In genomic region chr5:23415571-23416285, GRCm38 (mm10) we compare ENCODE assay signal across 8 mouse cellular contexts. TPM values are rescaled to one million over a fixed set of nuclear protein-coding genes. Genes with fewer than 3 reads are reported as not detected.
DNase-seq lines count a peak whose midpoint lies in the region; ATAC-seq and TF ChIP-seq lines count a peak whose summit lies in the region.

No protein-coding gene starts in this region.

- no peak overlapping the region for H3K4me2 ChIP-seq in embryonic facial prominence, embryonic 14.5 days (ENCODE audit: low read depth, low read length)
- peak overlapping the region; percentile 35 for H3K4me2 ChIP-seq in hindbrain, embryonic 16.5 days (ENCODE audit: low read length)
- no peak overlapping the region for H3K4me2 ChIP-seq in stomach, postnatal 0 days (replicated peaks; ENCODE audit: low read depth)

- peaks cover 13% of the 10 kb centered on the region; the same call in 1 of the 2 replicates for H3K36me3 ChIP-seq in embryonic facial prominence, embryonic 14.5 days (ENCODE audit: control insufficient read depth, insufficient read depth, low read length)
- no peaks in the 10 kb centered on the region for H3K36me3 ChIP-seq in hindbrain, embryonic 16.5 days (ENCODE audit: control insufficient read depth, insufficient read depth, low read length)
- H3K36me3 ChIP-seq in megakaryocyte, embryonic 14.5 days (replicated peaks; ENCODE audit: low read length): peaks cover 55% of the 10 kb centered on the region
- H3K36me3 ChIP-seq in stomach, postnatal 0 days (ENCODE audit: control insufficient read depth, insufficient read depth, low read length): no peaks in the 10 kb centered on the region

- no peak overlapping the region for H3K9ac ChIP-seq in embryonic facial prominence, embryonic 14.5 days (ENCODE audit: low read depth, low read length)
- no peak overlapping the region for H3K9ac ChIP-seq in hindbrain, embryonic 16.5 days (ENCODE audit: low read depth, low read length)
- H3K9ac ChIP-seq in stomach, postnatal 0 days (ENCODE audit: low read length): no peak overlapping the region

- H3K4me3 ChIP-seq in embryonic facial prominence, embryonic 14.5 days (ENCODE audit: low read depth, low read length): no peak overlapping the region
- no peak overlapping the region for H3K4me3 ChIP-seq in hindbrain, embryonic 16.5 days (ENCODE audit: low read length)
- H3K4me3 ChIP-seq in megakaryocyte, embryonic 14.5 days (replicated peaks): peak overlapping the region; percentile 83
- no peak overlapping the region for H3K4me3 ChIP-seq in stomach, postnatal 0 days (ENCODE audit: low read depth, low read length)

- DNase-seq in kidney, adult 9 months: peak; percentile 85
- DNase-seq in kidney, postnatal 25 days: no peak
- DNase-seq in Muller cell, postnatal 12 days (ENCODE audit: inconsistent ontology term): peak; percentile 58
- DNase-seq in embryonic facial prominence, embryonic 14.5 days (ENCODE audit: low spot score): peak; percentile 87
- DNase-seq in stomach, postnatal 0 days (ENCODE audit: low spot score): peak; percentile 27
- no peak for DNase-seq in layer of hippocampus, postnatal 36 days

- no peak overlapping the region for H3K27ac ChIP-seq in embryonic facial prominence, embryonic 14.5 days (replicated peaks; ENCODE audit: low read depth, low read length)
- peak overlapping the region; percentile 21; the same call in 1 of the 2 replicates for H3K27ac ChIP-seq in hindbrain, embryonic 16.5 days (ENCODE audit: low read depth, low read length)
- H3K27ac ChIP-seq in stomach, postnatal 0 days (replicated peaks): peak overlapping the region; percentile 75

- TF ChIP-seq EP300 in stomach, postnatal 0 days (optimal IDR thresholded peaks at IDR 0.05): no peak

- 0 out of 2 replicates have a peak, but pooled peaks have one; percentile 9 for ATAC-seq in embryonic facial prominence, embryonic 14.5 days (ENCODE audit: low read depth)
- peak; percentile 6; the same call in 1 of the 2 replicates for ATAC-seq in hindbrain, embryonic 16.5 days
- ATAC-seq in stomach, postnatal 0 days (ENCODE audit: low FRiP score, low TSS enrichment): peak; percentile 25; the same call in 1 of the 2 replicates

- H3K4me1 ChIP-seq in embryonic facial prominence, embryonic 14.5 days (ENCODE audit: control insufficient read depth, insufficient read depth, low read length): peaks cover 46% of the 10 kb centered on the region
- peaks cover 60% of the 10 kb centered on the region for H3K4me1 ChIP-seq in hindbrain, embryonic 16.5 days (ENCODE audit: control insufficient read depth, insufficient read depth, low read depth, low read length)
- H3K4me1 ChIP-seq in megakaryocyte, embryonic 14.5 days: peaks cover 81% of the 10 kb centered on the region
- H3K4me1 ChIP-seq in stomach, postnatal 0 days (replicated peaks; ENCODE audit: control insufficient read depth, insufficient read depth): peaks cover 3% of the 10 kb centered on the region; the same call in 1 of the 2 replicates

- 32% methylated on average over 7 of the region's 7 CpGs for WGBS in embryonic facial prominence, embryonic 14.5 days
- 26% methylated on average over 7 of the region's 7 CpGs for WGBS in hindbrain, embryonic 16.5 days
- 21% methylated on average over 7 of the region's 7 CpGs for WGBS in stomach, postnatal 0 days

- no peaks in the 10 kb centered on the region for H3K27me3 ChIP-seq in embryonic facial prominence, embryonic 14.5 days (replicated peaks; ENCODE audit: control insufficient read depth, insufficient read depth, low read length)
- no peaks in the 10 kb centered on the region for H3K27me3 ChIP-seq in hindbrain, embryonic 16.5 days (replicated peaks; ENCODE audit: control insufficient read depth, insufficient read depth, low read length)
- no peaks in the 10 kb centered on the region for H3K27me3 ChIP-seq in megakaryocyte, embryonic 14.5 days (replicated peaks)
- no peaks in the 10 kb centered on the region for H3K27me3 ChIP-seq in stomach, postnatal 0 days (ENCODE audit: control insufficient read depth, insufficient read depth, low read length)

- no peaks in the 10 kb centered on the region for H3K9me3 ChIP-seq in embryonic facial prominence, embryonic 14.5 days (ENCODE audit: control insufficient read depth, low read length)
- H3K9me3 ChIP-seq in hindbrain, embryonic 16.5 days (ENCODE audit: control insufficient read depth, low read length): no peaks in the 10 kb centered on the region
- H3K9me3 ChIP-seq in megakaryocyte, embryonic 14.5 days: no peaks in the 10 kb centered on the region
- H3K9me3 ChIP-seq in stomach, postnatal 0 days (ENCODE audit: control insufficient read depth, low read length): no peaks in the 10 kb centered on the region

- TF ChIP-seq CTCF in stomach, postnatal 0 days (IDR thresholded peaks at IDR 0.05; ENCODE audit: low read depth): peak; percentile 88

RNA-seq across cellular contexts. Expression of gene Kmt2e, which starts 18.5 kb away (rescaled TPM):
- 66.0 and 85.2 TPM in 2 replicates for polyA plus RNA-seq in embryonic facial prominence, embryonic 14.5 days (2014; fragmentation: Nextera tagmentation; extraction: Ambion mirVana)
- polyA plus RNA-seq in hindbrain, embryonic 16.5 days (2015; fragmentation: Nextera tagmentation; extraction: Ambion mirVana): 139 and 143 TPM in 2 replicates
- 4.6 and 6.2 TPM in 2 replicates for polyA plus RNA-seq in megakaryocyte, embryonic 14.5 days (2012; ENCODE audit: insufficient read depth, low replicate concordance)
- 51.9 and 54.8 TPM in 2 replicates for polyA plus RNA-seq in stomach, postnatal 0 days (2015; fragmentation: Nextera tagmentation; extraction: Ambion mirVana)
- total RNA-seq in layer of hippocampus, postnatal 36 days (2021): 10 to 100 TPM; 90.9 to 92.2 TPM

Comparison
In these comparisons a context has a peak if more than half of its experiments do, and no peak if none do; other contexts are left out.
1. DNase-seq: peak in kidney, adult 9 months (single experiment), Muller cell, postnatal 12 days (single experiment), embryonic facial prominence, embryonic 14.5 days (single experiment) and stomach, postnatal 0 days (single experiment); none in kidney, postnatal 25 days (0 of 2) and layer of hippocampus, postnatal 36 days (0 of 2).
2. Peak in every context shown above with its lines, with median percentiles within 50 percentile points of each other: ATAC-seq.